Mouse (Mus musculus): ENCODE results near the gene Pin1rt1. TPM values are rescaled to one million over a fixed set of nuclear protein-coding genes. Genes with fewer than 3 reads are reported as not detected.

The Pin1rt1 gene
- total and polyA plus RNA-seq, 2 experiments from 2014 or later, result not detected

DNA sequence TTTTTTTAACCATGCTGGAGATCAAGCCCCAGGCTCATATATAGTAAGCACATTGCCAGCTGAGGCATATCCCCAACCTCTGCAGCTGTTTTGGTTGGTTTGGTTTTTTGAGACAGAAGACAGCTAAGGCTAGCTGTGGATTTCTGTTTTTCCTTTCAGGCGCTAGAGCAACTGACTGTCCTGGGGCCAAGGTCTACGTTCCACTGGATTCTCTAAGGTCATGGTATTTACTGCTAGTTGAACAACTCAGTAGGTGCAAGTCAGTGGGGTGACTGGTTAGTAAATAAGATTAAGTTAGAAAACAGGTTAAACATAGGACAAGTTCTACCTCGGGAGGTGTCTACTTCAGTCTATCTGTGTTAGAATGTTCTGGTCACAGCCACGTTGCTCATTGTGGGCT lies 31.4 kb downstream of the Pin1rt1 start:
- Histone ChIP-seq H3K9ac (no peak overlapping the region), H3K4me1 (ENCODE audit: insufficient read depth) (no peaks in the 10 kb centered on the region), H3K9me3 (ENCODE audit: low read length) (no peaks in the 10 kb centered on the region), H3K27ac (ENCODE audit: low read depth, low read length) (no peak overlapping the region), H3K4me2 (ENCODE audit: low read depth) (no peak overlapping the region), H3K4me3 (ENCODE audit: low read depth, low read length) (no peak overlapping the region), H3K27me3 (ENCODE audit: insufficient read depth, low read length) (no peaks in the 10 kb centered on the region), H3K36me3 (ENCODE audit: insufficient read depth) (peaks cover 66% of the 10 kb centered on the region)
- DNase-seq (no peak), ATAC-seq (no peak)
- 93% methylated on average over 4 of the region's 4 CpGs for WGBS
- TF ChIP-seq CTCF (IDR thresholded peaks at IDR 0.05; ENCODE audit: low read depth), result no peak

DNA sequence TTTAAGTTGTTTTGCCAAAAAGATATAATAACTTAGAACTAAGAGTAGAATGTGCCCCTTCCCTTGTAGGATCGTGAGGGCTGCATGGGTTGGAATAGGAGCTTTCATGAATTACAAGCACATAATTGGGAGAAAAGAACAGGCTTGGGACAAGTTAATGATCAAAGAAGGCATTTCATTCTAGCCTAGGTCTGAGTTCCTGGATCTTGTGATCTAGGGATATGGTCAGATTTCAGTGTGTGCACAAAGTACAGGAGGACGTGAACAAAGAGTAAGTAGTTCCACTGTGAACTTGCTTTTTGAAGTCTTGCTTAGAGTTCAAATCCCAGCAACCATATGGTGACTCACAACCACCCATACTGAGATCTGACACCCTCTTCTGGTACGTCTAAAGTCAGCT lies 38.9 kb downstream of the Pin1rt1 start:
- Histone ChIP-seq H3K9me3 (ENCODE audit: low read length) (no peaks in the 10 kb centered on the region), H3K4me3 (ENCODE audit: low read depth, low read length) (no peak overlapping the region), H3K4me1 (ENCODE audit: insufficient read depth) (no peaks in the 10 kb centered on the region), H3K36me3 (ENCODE audit: insufficient read depth) (peaks cover 45% of the 10 kb centered on the region), H3K4me2 (ENCODE audit: low read depth) (no peak overlapping the region), H3K27ac (ENCODE audit: low read depth, low read length) (no peak overlapping the region), H3K9ac (no peak overlapping the region), H3K27me3 (ENCODE audit: insufficient read depth, low read length) (no peaks in the 10 kb centered on the region)
- DNase-seq, result no peak
- no peak for ATAC-seq
- 88% methylated on average over 3 of the region's 3 CpGs for WGBS
- TF ChIP-seq CTCF (IDR thresholded peaks at IDR 0.05; ENCODE audit: low read depth), result no peak

DNA sequence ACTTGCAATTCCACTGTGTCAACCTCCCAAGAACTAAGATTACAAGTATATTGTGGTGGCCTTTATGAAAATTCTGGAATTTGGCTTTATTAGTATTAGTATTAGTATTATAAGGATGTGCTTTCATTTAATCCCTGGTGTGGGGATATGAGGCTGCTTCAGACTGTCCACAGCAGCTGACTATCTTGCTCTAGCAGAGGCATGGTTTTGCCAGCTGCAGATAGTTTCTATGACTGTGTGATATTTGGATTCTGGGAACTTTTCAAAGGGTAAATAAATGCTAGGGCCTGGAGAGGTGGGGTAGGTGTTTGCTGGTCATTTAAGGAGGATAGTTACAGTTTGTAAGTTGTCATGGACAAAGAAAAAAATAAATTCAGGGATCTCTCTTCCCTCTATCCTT lies 44.5 kb downstream of the Pin1rt1 start:
- Histone ChIP-seq H3K27me3 (ENCODE audit: insufficient read depth, low read length) (no peaks in the 10 kb centered on the region), H3K36me3 (ENCODE audit: insufficient read depth) (peaks cover 7% of the 10 kb centered on the region; the same call in 1 of the 2 replicates), H3K4me2 (ENCODE audit: low read depth) (no peak overlapping the region), H3K4me3 (ENCODE audit: low read depth, low read length) (no peak overlapping the region), H3K9ac (no peak overlapping the region), H3K4me1 (ENCODE audit: insufficient read depth) (no peaks in the 10 kb centered on the region), H3K9me3 (ENCODE audit: low read length) (no peaks in the 10 kb centered on the region), H3K27ac (ENCODE audit: low read depth, low read length) (no peak overlapping the region)
- TF ChIP-seq CTCF (IDR thresholded peaks at IDR 0.05; ENCODE audit: low read depth), result no peak
- DNase-seq, result no peak
- ATAC-seq, result no peak

DNA sequence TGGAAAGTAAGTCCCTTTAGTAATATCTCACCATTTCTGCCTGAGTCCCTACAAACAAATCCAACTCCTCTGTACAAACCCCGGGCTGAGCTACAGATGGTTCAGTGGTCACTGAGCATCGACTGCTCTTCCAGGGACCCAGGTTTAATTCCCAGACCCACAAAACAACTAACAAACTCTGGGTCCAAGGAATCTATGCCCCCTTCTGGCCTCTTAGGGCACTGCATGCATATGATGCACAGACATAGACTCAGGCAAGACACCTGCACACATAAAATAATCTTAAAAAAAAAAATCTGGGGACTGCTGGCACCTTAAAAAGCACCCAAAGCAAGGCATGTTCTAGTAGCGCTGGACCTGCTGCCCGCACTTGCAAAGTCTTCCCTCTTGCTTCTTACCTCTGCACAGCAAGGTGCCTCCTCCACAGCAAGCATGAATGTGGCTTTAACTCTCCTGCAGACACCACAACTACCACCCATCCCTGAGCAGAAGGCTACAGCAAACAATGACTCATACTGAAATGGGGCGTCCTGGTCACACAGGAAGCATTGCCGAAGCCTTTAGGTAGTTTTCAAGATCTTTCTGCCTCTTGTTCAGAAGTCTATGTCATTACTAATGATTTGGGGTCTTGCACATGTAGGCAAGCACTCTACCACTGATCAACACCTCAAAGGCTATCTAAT lies 46.9 kb downstream of the Pin1rt1 start:
- H3K9me3 ChIP-seq (ENCODE audit: low read length), result no peaks in the 10 kb centered on the region
- no peak overlapping the region for H3K4me3 ChIP-seq (ENCODE audit: low read depth, low read length)
- DNase-seq (no peak), ATAC-seq (no peak)
- peak; percentile 12; the same call in 1 of the 2 replicates for TF ChIP-seq CTCF (IDR thresholded peaks at IDR 0.05; ENCODE audit: low read depth)
- no peaks in the 10 kb centered on the region for H3K27me3 ChIP-seq (ENCODE audit: insufficient read depth, low read length)
- no peak overlapping the region for H3K9ac ChIP-seq
- no peaks in the 10 kb centered on the region for H3K4me1 ChIP-seq (ENCODE audit: insufficient read depth)
- peaks cover 12% of the 10 kb centered on the region; the same call in 1 of the 2 replicates for H3K36me3 ChIP-seq (ENCODE audit: insufficient read depth)
- WGBS, result 87% methylated on average over 6 of the region's 6 CpGs
- H3K4me2 ChIP-seq (ENCODE audit: low read depth), result no peak overlapping the region
- no peak overlapping the region for H3K27ac ChIP-seq (ENCODE audit: low read depth, low read length)

Other genes with a start within 250 kb of the Pin1rt1 start
- 36.6 and 40.2 TPM in 2 replicates for gene Hipk3, start 221.9 kb downstream of the Pin1rt1 start, total RNA-seq (2014; rRNA removed)
- gene Hipk3, start 221.9 kb downstream of the Pin1rt1 start, polyA plus RNA-seq (2015; fragmentation: Nextera tagmentation; extraction: Ambion mirVana), result 3.2 and 5.0 TPM in 2 replicates
- gene Cstf3, start 125.9 kb downstream of the Pin1rt1 start, total RNA-seq (2014; rRNA removed), result 17.9 and 33.5 TPM in 2 replicates
- gene Cstf3, start 125.9 kb downstream of the Pin1rt1 start, polyA plus RNA-seq (2015; fragmentation: Nextera tagmentation; extraction: Ambion mirVana), result 51.2 and 65.3 TPM in 2 replicates
- 32.9 and 40.7 TPM in 2 replicates for gene Tcp11l1, start 4.2 kb downstream of the Pin1rt1 start, total RNA-seq (2014; rRNA removed)
- 54.1 and 57.5 TPM in 2 replicates for gene Tcp11l1, start 4.2 kb downstream of the Pin1rt1 start, polyA plus RNA-seq (2015; fragmentation: Nextera tagmentation; extraction: Ambion mirVana)
- gene Depdc7, start 26.5 kb upstream of the Pin1rt1 start, total RNA-seq (2014; rRNA removed), result 0.90 and 1.3 TPM in 2 replicates
- gene Depdc7, start 26.5 kb upstream of the Pin1rt1 start, polyA plus RNA-seq (2015; fragmentation: Nextera tagmentation; extraction: Ambion mirVana), result 0.70 and 0.82 TPM in 2 replicates
- gene Qser1, start 100.4 kb upstream of the Pin1rt1 start, total RNA-seq (2014; rRNA removed), result 10.8 and 14.1 TPM in 2 replicates
- gene Qser1, start 100.4 kb upstream of the Pin1rt1 start, polyA plus RNA-seq (2015; fragmentation: Nextera tagmentation; extraction: Ambion mirVana), result 2.4 and 3.4 TPM in 2 replicates
- 1.2 TPM in 2 replicates for gene Prrg4, start 133.5 kb upstream of the Pin1rt1 start, total RNA-seq (2014; rRNA removed)
- gene Prrg4, start 133.5 kb upstream of the Pin1rt1 start, polyA plus RNA-seq (2015; fragmentation: Nextera tagmentation; extraction: Ambion mirVana), result 0.31 and 1.1 TPM in 2 replicates
- not detected in 2 replicates for gene Ccdc73, start 151.4 kb upstream of the Pin1rt1 start, total RNA-seq (2014; rRNA removed)
- 3.9 and 4.8 TPM in 2 replicates for gene Ccdc73, start 151.4 kb upstream of the Pin1rt1 start, polyA plus RNA-seq (2015; fragmentation: Nextera tagmentation; extraction: Ambion mirVana)

All from forebrain, postnatal 0 days (tissue).